Mouse (Mus musculus) intestine, postnatal 0 days (tissue): ENCODE results near the gene Fbxw11. TPM values are rescaled to one million over a fixed set of nuclear protein-coding genes. Genes with fewer than 3 reads are reported as not detected.
"Not testable (repeated sequence)": the region's sequence is repeated elsewhere in the genome, so short reads cannot be mapped to it uniquely, and the experiment has no call there.

Experiments used
- ATAC-seq: fragments of 200-750 bp; cut with Nextera tagmentation; 2 replicates; pipeline ENCODE4 v1.8.0; 2017; ENCODE audit warnings: mild to moderate bottlenecking, moderate TSS enrichment, moderate library complexity
- H3K27ac ChIP-seq: fragments of 300-500 bp; sonication (generic); 2 replicates; pipeline ENCODE4 v1.5.1; 2014; ENCODE audit warnings: mild to moderate bottlenecking, low read depth, low read length, moderate library complexity
- H3K27me3 ChIP-seq: fragments of 300-500 bp; sonication (generic); replicated peaks from 2 replicates; pipeline ENCODE4 v1.6.1; 2014; ENCODE audit warnings: low read length, mixed read lengths; ENCODE audit not compliant: control insufficient read depth, insufficient read depth
- H3K36me3 ChIP-seq: fragments of 300-500 bp; sonication (generic); 2 replicates; pipeline ENCODE4 v1.6.1; 2014; ENCODE audit warnings: mild to moderate bottlenecking, moderate library complexity; ENCODE audit not compliant: control insufficient read depth, insufficient read depth
- H3K4me1 ChIP-seq: fragments of 300-500 bp; sonication (generic); replicated peaks from 2 replicates; pipeline ENCODE4 v1.6.1; 2014; ENCODE audit warnings: antibody characterized with exemption, low read length, mixed read lengths; ENCODE audit not compliant: control insufficient read depth, insufficient read depth
- H3K4me2 ChIP-seq: fragments of 300-500 bp; sonication (generic); replicated peaks from 2 replicates; pipeline ENCODE4 v1.6.1; 2014; ENCODE audit warnings: low read depth, mild to moderate bottlenecking, moderate library complexity
- H3K4me3 ChIP-seq: fragments of 300-500 bp; sonication (generic); 2 replicates; pipeline ENCODE4 v1.5.1; 2014; ENCODE audit warnings: low read depth, low read length
- H3K9ac ChIP-seq: fragments of 300-500 bp; sonication (generic); 2 replicates; pipeline ENCODE4 v1.6.1; 2014; ENCODE audit warnings: mild to moderate bottlenecking, low read depth, low read length
- H3K9me3 ChIP-seq: fragments of 300-500 bp; sonication (generic); 2 replicates; pipeline ENCODE4 v1.6.1; 2016; ENCODE audit warnings: mixed run types; ENCODE audit not compliant: control insufficient read depth
- CTCF ChIP-seq: sonication (generic); IDR thresholded peaks from 2 replicates; pipeline ENCODE4 v1.5.1; 2016; ENCODE audit warnings: low read depth, mild to moderate bottlenecking, control low read depth, antibody characterized with exemption, moderate library complexity
- WGBS: fragments of 180-500 bp; shearing (Covaris S2); extraction: QIAGEN DNeasy Blood & Tissue Kit; methylation state at CpG from one replicate; pipeline ENCODE4 v1.1.7; 2014; 5-methylcytosine and 5-hydroxymethylcytosine counted together
- polyA plus RNA-seq: library from polyadenylated mRNA; unstranded; fragments of >200 nt; fragmentation: Nextera tagmentation; extraction: Ambion mirVana; gene quantifications from 2 replicates; pipeline ENCODE4 v1.2.1, GENCODE M21; 2015

Gene Fbxw11
- polyA plus RNA-seq, 1 experiment from 2014 or later = 33.8 TPM

DNA sequence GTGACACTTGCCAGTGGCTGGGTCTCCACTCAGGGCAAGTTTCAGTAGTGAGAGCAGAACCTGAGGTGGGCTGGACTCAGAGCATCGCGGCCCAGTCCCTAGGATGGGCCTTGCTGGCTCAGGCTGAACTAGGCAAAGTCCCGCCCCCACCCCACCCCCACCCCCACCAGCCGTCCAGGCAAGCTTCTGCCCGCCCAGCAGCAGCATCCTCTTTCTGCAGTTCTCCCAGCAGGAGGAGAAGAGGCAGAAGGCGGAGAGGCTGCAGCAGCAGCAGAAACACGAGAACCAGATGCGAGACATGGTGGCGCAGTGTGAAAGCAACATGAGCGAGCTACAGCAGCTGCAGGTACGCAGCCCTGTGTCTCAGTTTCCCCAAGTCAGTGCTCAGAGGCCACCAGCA, 27.0 kb upstream of the Fbxw11 start:
- WGBS = 48% methylated on average over 11 of the region's 11 CpGs
- H3K4me2 ChIP-seq = no peak overlapping the region
- H3K9ac ChIP-seq = no peak overlapping the region
- peaks cover 2% of the 10 kb centered on the region; the same call in 1 of the 2 replicates for H3K4me1 ChIP-seq
- no peak overlapping the region for H3K4me3 ChIP-seq
- H3K9me3 ChIP-seq = no peaks in the 10 kb centered on the region
- no peaks in the 10 kb centered on the region for H3K27me3 ChIP-seq
- no peak overlapping the region for H3K27ac ChIP-seq
- H3K36me3 ChIP-seq = peaks cover 20% of the 10 kb centered on the region; the same call in 1 of the 2 replicates
- ATAC-seq = no peak
- TF ChIP-seq CTCF = no peak

DNA sequence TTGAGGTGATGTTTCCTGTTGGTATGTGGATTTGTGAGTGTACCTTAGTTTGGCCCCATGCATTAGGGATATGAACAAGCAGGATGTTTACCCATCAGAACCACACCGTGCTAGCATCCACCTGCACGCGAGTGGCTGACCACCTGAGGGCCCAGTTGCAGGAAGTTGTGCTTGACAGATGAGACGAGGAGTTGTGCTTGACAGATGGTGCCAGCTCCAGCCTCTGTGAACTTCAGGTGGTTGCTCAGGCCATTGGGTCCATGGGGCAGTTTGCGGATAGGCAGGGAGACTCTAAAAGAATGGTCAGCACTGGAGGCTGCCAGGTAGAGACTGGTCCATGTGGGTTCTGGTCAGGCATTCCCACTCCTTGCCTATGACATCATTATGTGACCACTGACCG, 26.4 kb upstream of the Fbxw11 start:
- Histone ChIP-seq H3K27ac (no peak overlapping the region), H3K36me3 (peaks cover 22% of the 10 kb centered on the region; the same call in 1 of the 2 replicates), H3K4me1 (peaks cover 2% of the 10 kb centered on the region; the same call in 1 of the 2 replicates), H3K4me3 (no peak overlapping the region), H3K9ac (no peak overlapping the region), H3K4me2 (no peak overlapping the region), H3K9me3 (no peaks in the 10 kb centered on the region), H3K27me3 (no peaks in the 10 kb centered on the region)
- TF ChIP-seq CTCF = no peak
- WGBS = 64% methylated on average over 6 of the region's 6 CpGs
- ATAC-seq = no peak

DNA sequence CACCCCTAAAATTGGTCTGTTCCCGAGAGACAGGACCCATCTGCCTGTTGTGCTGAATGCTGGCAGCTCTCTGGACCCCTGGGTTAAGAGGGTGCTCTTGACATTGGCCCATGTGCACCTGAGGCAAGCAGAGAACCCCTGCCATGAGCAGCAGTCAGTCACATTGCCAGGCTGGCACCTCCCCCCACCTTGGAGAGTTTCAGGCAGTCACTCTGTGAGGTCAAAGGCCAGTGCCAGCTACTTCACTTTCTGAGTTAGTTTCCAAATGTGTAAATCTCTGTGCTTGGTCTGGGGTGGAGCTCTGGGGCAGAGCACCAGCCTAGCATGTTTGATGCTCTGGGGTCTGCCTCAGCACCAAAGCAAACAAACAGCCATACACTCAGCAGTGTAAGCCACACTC, 24.5 kb upstream of the Fbxw11 start:
- H3K9me3 ChIP-seq = no peaks in the 10 kb centered on the region
- H3K4me3 ChIP-seq = no peak overlapping the region
- H3K27ac ChIP-seq = no peak overlapping the region
- peaks cover 2% of the 10 kb centered on the region; the same call in 1 of the 2 replicates for H3K4me1 ChIP-seq
- peaks cover 16% of the 10 kb centered on the region; the same call in 1 of the 2 replicates for H3K36me3 ChIP-seq
- H3K4me2 ChIP-seq = no peak overlapping the region
- ATAC-seq = 0 out of 2 replicates have a peak, but pooled peaks have one; percentile 12
- TF ChIP-seq CTCF = no peak
- H3K9ac ChIP-seq = no peak overlapping the region
- WGBS = 86% methylated on average over 1 of the region's 1 CpGs
- H3K27me3 ChIP-seq = no peaks in the 10 kb centered on the region

DNA sequence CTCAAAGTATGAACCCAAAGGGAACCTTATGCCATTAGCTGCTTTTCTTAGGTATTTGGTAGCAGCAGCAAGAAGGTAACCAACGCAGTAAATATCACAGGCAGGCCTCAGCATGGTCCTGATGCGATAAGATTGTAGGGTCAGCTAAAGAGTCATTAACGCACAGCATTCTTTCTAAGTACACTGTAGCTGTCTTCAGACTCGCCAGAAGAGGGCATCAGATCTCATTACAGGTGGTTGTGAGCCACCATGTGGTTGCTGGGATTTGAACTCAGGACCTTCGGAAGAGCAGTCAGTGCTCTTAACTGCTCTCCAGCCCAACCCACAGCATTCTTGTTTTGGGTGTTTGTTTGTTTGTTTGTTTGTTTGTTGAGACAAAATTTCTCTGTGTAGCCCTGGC, 23.9 kb upstream of the Fbxw11 start:
- H3K4me3 ChIP-seq, H3K4me2 ChIP-seq, H3K9me3 ChIP-seq, H3K4me1 ChIP-seq, H3K27ac ChIP-seq, H3K27me3 ChIP-seq, H3K9ac ChIP-seq, ATAC-seq: not testable (repeated sequence)
- WGBS = 86% methylated on average over 5 of the region's 5 CpGs
- TF ChIP-seq CTCF = peak; percentile 53
- H3K36me3 ChIP-seq = peaks cover 22% of the 10 kb centered on the region; the same call in 1 of the 2 replicates

DNA sequence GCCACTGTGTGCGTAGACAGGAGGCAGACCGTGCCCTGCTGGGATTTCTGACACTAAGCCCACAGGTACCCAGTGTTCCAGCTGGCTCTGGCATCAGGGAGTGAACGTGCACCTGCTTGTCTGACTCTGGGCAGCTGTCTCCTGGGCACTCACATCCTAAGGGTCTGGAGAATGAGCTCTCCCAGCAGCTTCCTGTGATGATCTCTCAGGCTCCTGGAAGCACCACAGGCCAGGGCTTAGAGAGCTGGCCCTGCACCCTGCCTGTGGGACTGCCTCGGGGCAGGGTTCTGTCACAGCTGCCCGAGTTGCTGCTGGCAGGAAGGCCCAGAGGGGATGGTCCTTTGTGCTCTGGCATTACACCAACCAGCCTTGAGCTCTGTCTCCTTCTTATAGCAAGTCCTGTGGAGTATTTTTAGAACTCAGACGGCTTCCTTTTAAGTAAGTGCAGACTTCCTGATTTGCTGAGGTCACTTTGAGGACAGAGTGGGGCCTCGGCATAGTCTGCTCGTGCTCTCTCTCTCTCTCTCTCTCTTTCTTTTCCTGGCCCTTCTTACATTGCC, 23.2 kb upstream of the Fbxw11 start:
- Histone ChIP-seq H3K36me3 (peaks cover 22% of the 10 kb centered on the region; the same call in 1 of the 2 replicates), H3K4me1 (peaks cover 2% of the 10 kb centered on the region; the same call in 1 of the 2 replicates), H3K9me3 (no peaks in the 10 kb centered on the region), H3K27me3 (no peaks in the 10 kb centered on the region), H3K27ac (peak overlapping the region; percentile 58), H3K9ac (no peak overlapping the region), H3K4me3 (no peak overlapping the region), H3K4me2 (no peak overlapping the region)
- peak; percentile 72 for ATAC-seq
- no peak for TF ChIP-seq CTCF
- WGBS = 22% methylated on average over 8 of the region's 8 CpGs

DNA sequence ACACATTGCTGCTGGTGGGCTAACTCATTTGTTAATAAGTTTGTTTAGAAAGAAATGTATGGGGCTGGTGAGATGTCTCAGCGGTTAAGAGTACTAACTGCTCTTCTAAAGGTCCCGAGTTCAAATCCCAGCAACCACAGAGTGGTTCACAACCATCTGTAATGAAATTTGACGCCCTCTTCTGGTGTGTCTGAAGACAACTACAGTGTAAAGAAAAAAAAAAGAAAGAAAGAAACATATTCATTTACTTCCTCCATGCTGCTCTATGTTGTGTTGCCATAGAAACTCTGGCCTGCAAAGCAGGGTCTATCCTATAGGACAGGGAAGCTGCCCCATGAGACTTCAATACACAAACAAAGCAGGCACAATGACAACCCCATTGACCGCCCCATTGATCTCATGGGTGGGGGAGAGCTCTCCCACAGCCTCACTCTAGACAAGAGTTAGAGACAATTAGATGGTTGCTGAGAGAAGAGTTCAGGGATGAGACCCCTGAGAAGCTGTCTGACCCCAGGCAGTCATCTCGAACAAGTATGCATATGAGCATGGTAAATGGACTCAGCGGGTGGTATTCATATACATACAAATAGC, 22.6 kb upstream of the Fbxw11 start:
- H3K27me3 ChIP-seq = no peaks in the 10 kb centered on the region
- H3K36me3 ChIP-seq = peaks cover 22% of the 10 kb centered on the region; the same call in 1 of the 2 replicates
- peaks cover 2% of the 10 kb centered on the region; the same call in 1 of the 2 replicates for H3K4me1 ChIP-seq
- 0 out of 2 replicates have a peak, but pooled peaks have one; percentile 22 for ATAC-seq
- no peak overlapping the region for H3K9ac ChIP-seq
- H3K4me3 ChIP-seq = no peak overlapping the region
- TF ChIP-seq CTCF = peak; percentile 19; the same call in 1 of the 2 replicates
- whole genome bisulfite sequencing = 76% methylated on average over 6 of the region's 6 CpGs
- H3K4me2 ChIP-seq = no peak overlapping the region
- no peaks in the 10 kb centered on the region for H3K9me3 ChIP-seq
- no peak overlapping the region for H3K27ac ChIP-seq
